Mouse (Mus musculus): ENCODE measurements around the gene 4933424G06Rik. TPM values are rescaled to one million over a fixed set of nuclear protein-coding genes. Genes with fewer than 3 reads are reported as not detected.
"Not testable (repeated sequence)": the region's sequence is repeated elsewhere in the genome, so short reads cannot be mapped to it uniquely, and the experiment has no call there.

The 4933424G06Rik gene
- polyA plus RNA-seq (2012; rRNA removed): 0.15 and 0.62 TPM in 2 replicates

- peaks cover 2% of the 10 kb centered on the region; the same call in 1 of the 2 replicates for H3K4me1 ChIP-seq (ENCODE audit: control insufficient read depth, insufficient read depth, low read length)
- H3K4me3 ChIP-seq (ENCODE audit: insufficient read depth, low read length): peak within 1 kb of the TSS; percentile 86
- peak within 1 kb of the TSS; percentile 80 for H3K27ac ChIP-seq (ENCODE audit: insufficient read depth, low read length)
- no peak for TF ChIP-seq CTCF (IDR thresholded peaks at IDR 0.05; ENCODE audit: extremely low read depth, insufficient read depth, low read length)
- TF ChIP-seq POLR2A (IDR thresholded peaks at IDR 0.05; ENCODE audit: extremely low read depth, insufficient read depth, low read length): peak; percentile 89
Observed at GRCm38 (mm10) chr1:36709854-36710280, at the start of gene 4933424G06Rik. TSS of gene 4933424G06Rik (plus strand) at chr1:36710149.

- H3K27ac ChIP-seq (ENCODE audit: insufficient read depth, low read length): no peak overlapping the region
- H3K4me3 ChIP-seq (ENCODE audit: insufficient read depth, low read length): no peak overlapping the region
- no peaks in the 10 kb centered on the region for H3K4me1 ChIP-seq (ENCODE audit: control insufficient read depth, insufficient read depth, low read length)
- TF ChIP-seq POLR2A (IDR thresholded peaks at IDR 0.05; ENCODE audit: extremely low read depth, insufficient read depth, low read length) (no peak), CTCF (IDR thresholded peaks at IDR 0.05; ENCODE audit: extremely low read depth, insufficient read depth, low read length) (peak; percentile 42; the same call in 1 of the 2 replicates)
Observed at GRCm38 (mm10) chr1:36664457-36664856, 45.5 kb upstream of the 4933424G06Rik start.

GRCm38 (mm10) chr1:36665165-36665723 is 44.7 kb upstream of the 4933424G06Rik start:
- no peaks in the 10 kb centered on the region for H3K4me1 ChIP-seq (ENCODE audit: control insufficient read depth, insufficient read depth, low read length)
- H3K4me3 ChIP-seq (ENCODE audit: insufficient read depth, low read length): no peak overlapping the region
- TF ChIP-seq POLR2A (IDR thresholded peaks at IDR 0.05; ENCODE audit: extremely low read depth, insufficient read depth, low read length) (no peak), CTCF (IDR thresholded peaks at IDR 0.05; ENCODE audit: extremely low read depth, insufficient read depth, low read length) (no peak)
- no peak overlapping the region for H3K27ac ChIP-seq (ENCODE audit: insufficient read depth, low read length)

DNA sequence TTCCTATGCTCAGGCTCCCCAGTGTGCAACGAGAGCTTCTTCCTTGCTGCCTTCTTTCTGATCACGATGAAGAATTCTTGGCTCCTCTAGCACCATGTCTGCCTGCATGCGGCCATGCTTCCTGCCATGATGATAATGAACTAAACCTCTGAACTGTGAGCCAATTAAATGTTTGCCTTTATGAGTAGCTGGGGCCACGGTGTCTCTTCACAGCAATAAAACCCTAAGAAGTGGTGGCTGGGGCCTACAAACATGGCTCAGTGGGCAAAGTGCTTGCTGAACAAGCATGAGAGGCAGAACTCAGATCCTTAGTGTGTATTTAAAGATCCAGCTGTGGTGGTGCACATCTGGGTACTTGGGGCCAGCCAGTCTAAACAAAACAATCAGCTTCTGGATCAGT is 44.0 kb upstream of the 4933424G06Rik start:
- H3K27ac ChIP-seq (ENCODE audit: insufficient read depth, low read length): no peak overlapping the region
- no peaks in the 10 kb centered on the region for H3K4me1 ChIP-seq (ENCODE audit: control insufficient read depth, insufficient read depth, low read length)
- TF ChIP-seq CTCF (IDR thresholded peaks at IDR 0.05; ENCODE audit: extremely low read depth, insufficient read depth, low read length): no peak
- no peak for TF ChIP-seq POLR2A (IDR thresholded peaks at IDR 0.05; ENCODE audit: extremely low read depth, insufficient read depth, low read length)
- no peak overlapping the region for H3K4me3 ChIP-seq (ENCODE audit: insufficient read depth, low read length)

DNA sequence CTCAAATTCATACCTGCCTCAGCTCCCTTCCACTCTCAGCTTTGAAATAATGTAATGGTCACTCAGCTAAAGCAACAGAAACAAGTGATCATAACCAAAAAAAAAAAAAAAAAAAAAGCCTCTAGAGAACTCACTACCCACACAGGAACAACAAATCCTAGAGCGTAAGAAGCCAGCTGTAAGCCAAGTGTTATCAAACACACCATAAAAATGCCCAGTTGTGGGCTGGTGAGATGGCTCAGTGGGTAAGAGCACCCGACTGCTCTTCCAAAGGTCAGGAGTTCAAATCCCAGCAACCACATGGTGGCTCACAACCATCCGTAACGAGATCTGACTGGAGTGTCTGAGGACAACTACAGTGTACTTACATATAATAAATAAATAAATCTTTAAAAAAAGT is 41.9 kb upstream of the 4933424G06Rik start:
- H3K27ac ChIP-seq (ENCODE audit: insufficient read depth, low read length): not testable (repeated sequence)

DNA sequence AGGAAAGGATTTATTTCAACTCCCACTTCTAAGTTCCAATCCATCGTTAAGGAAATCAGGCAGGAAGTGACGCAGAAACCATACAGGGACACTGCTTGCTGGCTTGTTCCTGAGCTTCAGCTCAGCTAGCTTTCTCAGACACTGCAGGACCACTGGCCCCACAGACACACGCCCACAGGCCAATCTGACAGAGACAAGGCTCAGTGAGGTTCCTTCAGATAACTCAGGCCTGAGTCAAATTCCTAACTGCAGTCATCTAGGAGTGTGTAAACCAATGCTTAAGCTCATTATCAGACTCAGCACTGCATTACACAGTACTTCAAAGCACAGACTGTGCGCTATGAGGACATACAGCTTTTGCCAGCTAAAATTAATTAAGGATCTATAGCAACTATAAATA is 39.7 kb upstream of the 4933424G06Rik start:
- TF ChIP-seq CTCF (IDR thresholded peaks at IDR 0.05; ENCODE audit: extremely low read depth, insufficient read depth, low read length): no peak
- no peak for TF ChIP-seq POLR2A (IDR thresholded peaks at IDR 0.05; ENCODE audit: extremely low read depth, insufficient read depth, low read length)
- Histone ChIP-seq H3K4me1 (ENCODE audit: control insufficient read depth, insufficient read depth, low read length) (no peaks in the 10 kb centered on the region), H3K4me3 (ENCODE audit: insufficient read depth, low read length) (no peak overlapping the region), H3K27ac (ENCODE audit: insufficient read depth, low read length) (no peak overlapping the region)

More for the DNA sequence above, 41.9 kb upstream of the 4933424G06Rik start:
- not testable (repeated sequence) for H3K4me1 ChIP-seq (ENCODE audit: control insufficient read depth, insufficient read depth, low read length); H3K4me3 ChIP-seq (ENCODE audit: insufficient read depth, low read length)

DNA sequence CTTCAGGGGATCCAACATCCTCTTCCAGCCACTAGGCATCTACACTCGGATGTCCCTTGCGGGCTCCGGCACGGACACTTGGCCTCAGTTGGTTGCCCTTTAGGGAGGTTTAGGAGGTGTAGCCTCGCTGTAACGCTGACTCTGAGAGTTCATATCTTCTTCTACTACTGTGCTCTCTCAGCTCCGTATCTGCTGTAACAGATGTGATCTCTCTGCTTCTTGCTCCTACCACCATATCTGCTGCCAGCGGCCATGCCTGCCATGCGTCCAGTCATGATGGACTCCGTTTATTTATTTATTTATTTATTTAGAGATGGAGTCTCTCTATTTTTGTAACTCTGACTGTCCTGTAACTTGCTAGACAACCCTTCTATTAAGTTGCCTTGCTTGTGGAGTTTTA is 38.7 kb upstream of the 4933424G06Rik start:
- Histone ChIP-seq H3K4me3 (ENCODE audit: insufficient read depth, low read length) (no peak overlapping the region), H3K27ac (ENCODE audit: insufficient read depth, low read length) (no peak overlapping the region), H3K4me1 (ENCODE audit: control insufficient read depth, insufficient read depth, low read length) (no peaks in the 10 kb centered on the region)
- no peak for TF ChIP-seq POLR2A (IDR thresholded peaks at IDR 0.05; ENCODE audit: extremely low read depth, insufficient read depth, low read length)
- no peak for TF ChIP-seq CTCF (IDR thresholded peaks at IDR 0.05; ENCODE audit: extremely low read depth, insufficient read depth, low read length)

- TF ChIP-seq POLR2A (IDR thresholded peaks at IDR 0.05; ENCODE audit: extremely low read depth, insufficient read depth, low read length) (no peak), CTCF (IDR thresholded peaks at IDR 0.05; ENCODE audit: extremely low read depth, insufficient read depth, low read length) (no peak)
- Histone ChIP-seq H3K4me1 (ENCODE audit: control insufficient read depth, insufficient read depth, low read length) (no peaks in the 10 kb centered on the region), H3K27ac (ENCODE audit: insufficient read depth, low read length) (no peak overlapping the region), H3K4me3 (ENCODE audit: insufficient read depth, low read length) (no peak overlapping the region)
Observed at GRCm38 (mm10) chr1:36672648-36673350, 37.1 kb upstream of the 4933424G06Rik start.

DNA sequence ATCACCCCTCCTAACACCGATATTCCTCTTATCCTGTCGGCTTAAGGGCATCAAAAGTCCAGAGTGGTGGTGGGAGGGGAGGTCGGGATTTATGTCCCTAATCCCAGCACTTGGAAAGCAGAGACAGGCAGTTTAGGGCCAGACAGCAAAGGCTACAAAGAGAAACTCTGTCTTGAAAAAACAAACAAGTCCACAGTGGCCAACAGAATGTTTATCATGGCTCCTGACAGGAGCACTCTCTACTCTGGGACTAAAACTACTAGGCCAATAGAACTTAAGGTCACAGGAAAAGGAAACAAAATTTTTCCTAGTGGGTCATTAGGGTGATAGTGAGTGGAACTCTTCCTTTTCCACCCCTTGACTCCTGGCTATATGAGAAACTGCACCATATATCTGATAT is 35.0 kb upstream of the 4933424G06Rik start:
- Histone ChIP-seq H3K27ac (ENCODE audit: insufficient read depth, low read length) (no peak overlapping the region), H3K4me3 (ENCODE audit: insufficient read depth, low read length) (no peak overlapping the region), H3K4me1 (ENCODE audit: control insufficient read depth, insufficient read depth, low read length) (no peaks in the 10 kb centered on the region)
- TF ChIP-seq CTCF (IDR thresholded peaks at IDR 0.05; ENCODE audit: extremely low read depth, insufficient read depth, low read length) (no peak), POLR2A (IDR thresholded peaks at IDR 0.05; ENCODE audit: extremely low read depth, insufficient read depth, low read length) (no peak)

GRCm38 (mm10) chr1:36680893-36681292 is 29.1 kb upstream of the 4933424G06Rik start:
- Histone ChIP-seq H3K4me3 (ENCODE audit: insufficient read depth, low read length) (no peak overlapping the region), H3K4me1 (ENCODE audit: control insufficient read depth, insufficient read depth, low read length) (no peaks in the 10 kb centered on the region), H3K27ac (ENCODE audit: insufficient read depth, low read length) (no peak overlapping the region)
- TF ChIP-seq CTCF (IDR thresholded peaks at IDR 0.05; ENCODE audit: extremely low read depth, insufficient read depth, low read length) (no peak), POLR2A (IDR thresholded peaks at IDR 0.05; ENCODE audit: extremely low read depth, insufficient read depth, low read length) (no peak)
